Comparison of ENCODE assay signal across 9 mouse cellular contexts in the genomic region with DNA sequence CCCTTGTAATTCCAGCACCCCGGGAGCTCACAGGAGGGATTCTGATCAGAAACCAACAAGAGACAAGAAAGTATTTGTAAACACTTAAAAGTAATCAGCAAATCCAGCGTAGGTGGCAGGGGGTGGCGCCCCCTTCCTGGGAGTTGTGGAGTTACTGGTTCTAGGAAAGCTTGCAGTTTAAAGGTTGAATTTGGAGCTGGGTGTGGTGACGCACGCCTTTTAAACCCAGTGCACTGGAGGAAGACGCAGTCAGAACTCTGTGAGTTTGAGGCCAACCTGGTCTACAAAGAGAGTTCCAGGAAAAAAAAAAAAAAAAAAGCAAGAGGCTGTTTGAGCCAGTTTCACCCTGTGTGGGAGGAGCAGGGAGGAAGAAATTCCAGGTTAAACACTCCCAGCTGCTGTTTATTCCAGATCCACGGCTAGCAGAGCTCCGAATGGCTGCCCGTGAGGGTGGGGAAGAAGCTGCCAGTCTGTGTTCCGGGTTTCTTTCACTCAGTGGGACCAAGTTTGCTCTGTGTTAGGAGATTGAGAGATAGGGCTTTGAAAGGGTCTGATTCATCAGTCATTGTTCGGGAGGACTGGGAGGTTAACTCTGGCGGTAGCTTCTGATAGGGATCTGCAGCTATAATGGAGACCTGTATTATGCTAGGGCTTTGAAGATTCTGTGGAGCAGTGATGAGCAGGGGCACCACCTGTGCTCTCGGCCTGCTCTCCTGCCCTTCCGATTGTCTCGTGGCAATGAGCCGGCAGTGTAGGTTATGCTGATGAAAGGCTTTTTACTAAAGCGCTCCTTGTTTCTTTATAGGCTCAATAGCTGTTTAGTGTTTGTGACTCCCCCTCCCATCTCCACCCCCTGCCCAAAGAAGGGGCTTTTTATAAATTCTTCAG.
DNase-seq lines count a peak whose midpoint lies in the region; ATAC-seq and TF ChIP-seq lines count a peak whose summit lies in the region.
"Had no signal": no experiment of that assay in that cellular context is flagged by ENCODE, and none has a peak within 500 bp of the region (broad histone marks: within the 10 kb centered on the region; RNA-seq: fewer than 3 reads in every experiment).

No protein-coding gene starts in this region.

- H3K9ac ChIP-seq in heart, postnatal 0 days (replicated peaks; ENCODE audit: low read depth, low read length) = no peak overlapping the region
- no peak overlapping the region for H3K9ac ChIP-seq in CH12.LX (ENCODE audit: insufficient read depth, low read depth)

- in situ Hi-C loops in CH12.LX (cut with MboI; ENCODE audit: low pct_ligation_motif_present, low pct_unique_long_range_greater_than_20kb, low sequenced_read_pairs) = no loop called here

- no peak overlapping the region for H3K4me2 ChIP-seq in heart, postnatal 0 days (ENCODE audit: low read depth, low read length)
- H3K4me2 ChIP-seq in CH12.LX (ENCODE audit: insufficient read depth, low read depth, poor library complexity, severe bottlenecking) = no peak overlapping the region

- peak overlapping the region; percentile 72 for H3K27ac ChIP-seq in heart, postnatal 0 days (ENCODE audit: low read depth)
- H3K27ac ChIP-seq in CH12.LX (ENCODE audit: insufficient read depth, low read depth) = no peak overlapping the region
- no peak overlapping the region for H3K27ac ChIP-seq in bone marrow, adult 2 months (ENCODE audit: control insufficient read depth, insufficient read depth, low read depth, low read length, poor library complexity)
- H3K27ac ChIP-seq in limb, embryonic 10.5 days = peak overlapping the region; percentile 50; the same call in 1 of the 2 replicates

- no peak overlapping the region for H3K4me3 ChIP-seq in heart, postnatal 0 days (ENCODE audit: low read depth, low read length)
- H3K4me3 ChIP-seq in CH12.LX (replicated peaks in 1 of 3; ENCODE audit: low read depth in 2 of 3, low read length in 2 of 3, poor library complexity in 1 of 3) = no peak overlapping the region
- no peak overlapping the region for H3K4me3 ChIP-seq in bone marrow, adult 2 months (replicated peaks; ENCODE audit: control insufficient read depth, low read depth, low read length)
- no peak overlapping the region for H3K4me3 ChIP-seq in limb, embryonic 10.5 days
- H3K4me3 ChIP-seq: myocyte had no signal

- TF ChIP-seq POLR2A in CH12.LX (IDR thresholded peaks at IDR 0.05; ENCODE audit: low read depth, low read length) = no peak
- no peak for TF ChIP-seq POLR2A in bone marrow, adult 2 months (IDR thresholded peaks at IDR 0.05; ENCODE audit: borderline replicate concordance, control insufficient read depth, low read depth, low read length)

- H3K36me3 ChIP-seq in heart, postnatal 0 days (replicated peaks; ENCODE audit: control insufficient read depth, insufficient read depth, low read length) = no peaks in the 10 kb centered on the region
- no peaks in the 10 kb centered on the region for H3K36me3 ChIP-seq in CH12.LX (replicated peaks in 1 of 2; ENCODE audit: control insufficient read depth in 1 of 2, insufficient read depth in 1 of 2, low read length in 1 of 2)
- H3K36me3 ChIP-seq in limb, embryonic 10.5 days = 0 out of 2 replicates have a peak, but pooled peaks cover 3% of the 10 kb centered on the region

- H3K9me3 ChIP-seq in heart, postnatal 0 days (replicated peaks; ENCODE audit: control insufficient read depth, low read length) = no peaks in the 10 kb centered on the region
- no peaks in the 10 kb centered on the region for H3K9me3 ChIP-seq in CH12.LX (replicated peaks; ENCODE audit: low read length)
- H3K9me3 ChIP-seq in limb, embryonic 10.5 days (replicated peaks) = no peaks in the 10 kb centered on the region

- no peaks in the 10 kb centered on the region for H3K79me2 ChIP-seq in CH12.LX (replicated peaks; ENCODE audit: control insufficient read depth, extremely low read depth, insufficient read depth, poor library complexity, severe bottlenecking)

- no peak for ATAC-seq in heart, postnatal 0 days (ENCODE audit: insufficient read depth, low read depth)

- TF ChIP-seq EP300 in heart, postnatal 0 days (IDR thresholded peaks at IDR 0.05; ENCODE audit: low read depth) = no peak
- TF ChIP-seq EP300 in CH12.LX (IDR thresholded peaks at IDR 0.05; ENCODE audit: low read length) = no peak

- intact Hi-C loops in heart, postnatal 25 days (cut with DNase I) = loop anchor here (2.0 kb wide), 1 partner anchor 15 kb away; no protein-coding TSS in a partner anchor

- no peak; the same call in 1 of the 2 replicates for TF ChIP-seq RAD21 in CH12.LX (IDR thresholded peaks at IDR 0.05; ENCODE audit: low read depth, low read length)

- no peak for DNase-seq in heart, postnatal 0 days (ENCODE audit: low spot score)
- DNase-seq in heart, postnatal 25 days (ENCODE audit: low spot score) = no peak
- DNase-seq in CH12.LX (ENCODE audit: extremely low read depth) (peak; percentile 12), adipocyte (ENCODE audit: low spot score) (no peak)
- DNase-seq in limb, embryonic 10.5 days (ENCODE audit: low spot score) = no peak
- no peak for DNase-seq in frontal cortex, postnatal 10 days (ENCODE audit: low spot score in 2 of 2)
- DNase-seq in right cerebral cortex, postnatal 4 days = no peak

- peak; percentile 25 for TF ChIP-seq CTCF in heart, postnatal 0 days (IDR thresholded peaks at IDR 0.05; ENCODE audit: low read depth)
- peak; percentile 7 to 49; a peak in 2 of 4 replicates for TF ChIP-seq CTCF in CH12.LX (conservative IDR thresholded peaks at IDR 0.05 in 1 of 2, IDR thresholded peaks at IDR 0.05 in 1 of 2; ENCODE audit: low read depth in 2 of 2, low read length in 2 of 2)
- TF ChIP-seq CTCF in bone marrow, adult 2 months (IDR thresholded peaks at IDR 0.05; ENCODE audit: control insufficient read depth, insufficient read depth, low read length) = peak; percentile 37; the same call in 1 of the 2 replicates

- 71% methylated on average over 17 of the region's 17 CpGs for WGBS in heart, postnatal 0 days
- WGBS in bone marrow, adult 2 months = 83% methylated on average over 17 of the region's 17 CpGs
- whole genome bisulfite sequencing in limb, embryonic 10.5 days = 54% methylated on average over 17 of the region's 17 CpGs

- peaks cover 36% of the 10 kb centered on the region for H3K4me1 ChIP-seq in heart, postnatal 0 days (ENCODE audit: control insufficient read depth, insufficient read depth)
- peaks cover 3 to 7% of the 10 kb centered on the region in 2 experiments; a peak in 3 of 4 replicates for H3K4me1 ChIP-seq in CH12.LX (ENCODE audit: control insufficient read depth in 1 of 2, insufficient read depth in 2 of 2)
- H3K4me1 ChIP-seq in bone marrow, adult 2 months (ENCODE audit: control insufficient read depth, insufficient read depth, low read length) = peaks cover 1% of the 10 kb centered on the region; the same call in 1 of the 2 replicates
- H3K4me1 ChIP-seq in limb, embryonic 10.5 days = peaks cover 67% of the 10 kb centered on the region

- no peaks in the 10 kb centered on the region for H3K27me3 ChIP-seq in heart, postnatal 0 days (ENCODE audit: control insufficient read depth, insufficient read depth, low read length)
- H3K27me3 ChIP-seq in CH12.LX (replicated peaks) = no peaks in the 10 kb centered on the region
- no peaks in the 10 kb centered on the region for H3K27me3 ChIP-seq in limb, embryonic 10.5 days (ENCODE audit: low read depth, poor library complexity, severe bottlenecking)

- dilution Hi-C loops in CH12.LX (cut with MboI; ENCODE audit: extremely low pct_ligation_motif_present, extremely low pct_unique_long_range_greater_than_20kb, low sequenced_read_pairs) = no loop called here

TF ChIP-seq in CH12.LX, 34 proteins besides CTCF, POLR2A, EP300 and RAD21:
- TF ChIP-seq TBP (conservative IDR thresholded peaks at IDR 0.05; ENCODE audit: low read depth, low read length) (no peak), CHD1 (IDR thresholded peaks at IDR 0.05; ENCODE audit: low read depth, low read length) (no peak), MAZ (IDR thresholded peaks at IDR 0.05; ENCODE audit: low read depth, low read length) (no peak), POLR2AphosphoS2 (IDR thresholded peaks at IDR 0.05; ENCODE audit: low read depth, low read length) (no peak), ZC3H11A (IDR thresholded peaks at IDR 0.05; ENCODE audit: low read depth, low read length) (no peak), USF1 (IDR thresholded peaks at IDR 0.05; ENCODE audit: low read depth, low read length) (no peak), USF2 (conservative IDR thresholded peaks at IDR 0.05; ENCODE audit: low read depth, low read length) (no peak), GABPA (IDR thresholded peaks at IDR 0.05; ENCODE audit: insufficient replicate concordance, low read depth, low read length) (no peak), ETS1 (conservative IDR thresholded peaks at IDR 0.05; ENCODE audit: low read depth, low read length) (no peak), BHLHE40 (IDR thresholded peaks at IDR 0.05; ENCODE audit: low read depth, low read length) (no peak), SMC3 (IDR thresholded peaks at IDR 0.05; ENCODE audit: low read depth, low read length) (no peak), MAFK (IDR thresholded peaks at IDR 0.05; ENCODE audit: insufficient replicate concordance, low read length) (no peak), IRF4 (IDR thresholded peaks at IDR 0.05; ENCODE audit: low read depth, low read length) (no peak), ZNF384 (IDR thresholded peaks at IDR 0.05; ENCODE audit: low read depth, low read length) (no peak)

Comparison
In these comparisons a context has a peak if more than half of its experiments do, and no peak if none do; other contexts are left out.
1. H3K27ac ChIP-seq: peak in heart, postnatal 0 days (single experiment) and limb, embryonic 10.5 days (single experiment); none in CH12.LX (single experiment) and bone marrow, adult 2 months (single experiment).
2. Peak in every context shown above with its lines, with median percentiles within 50 percentile points of each other: CTCF ChIP-seq.